8 mouse cellular contexts compared by ENCODE assay signal in the genomic region with DNA sequence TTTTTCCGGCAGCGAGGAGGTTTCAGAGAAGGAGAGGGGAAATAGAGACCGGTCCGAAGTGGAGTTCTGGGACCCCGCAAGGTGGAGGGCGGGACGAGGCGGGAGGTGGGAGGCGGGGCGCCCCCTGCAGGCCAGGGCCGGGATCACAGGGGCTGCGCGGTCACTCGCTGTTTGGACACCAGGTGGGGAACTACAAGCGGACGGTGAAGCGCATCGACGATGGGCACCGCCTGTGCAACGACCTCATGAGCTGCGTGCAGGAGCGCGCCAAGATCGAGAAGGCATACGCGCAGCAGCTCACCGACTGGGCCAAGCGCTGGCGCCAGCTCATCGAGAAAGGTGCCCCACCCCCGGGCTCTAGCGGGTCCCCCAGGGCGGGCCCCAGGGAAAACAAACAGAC. TPM values are rescaled to one million over a fixed set of nuclear protein-coding genes. Genes with fewer than 3 reads are reported as not detected.
DNase-seq lines count a peak whose midpoint lies in the region; ATAC-seq and TF ChIP-seq lines count a peak whose summit lies in the region.

No protein-coding gene starts in this region.

- H3K27me3 ChIP-seq in kidney, embryonic 14.5 days (ENCODE audit: control insufficient read depth, insufficient read depth, low read length): no peaks in the 10 kb centered on the region; the same call in 1 of the 2 replicates
- H3K27me3 ChIP-seq in small intestine, adult 2 months (ENCODE audit: control insufficient read depth, insufficient read depth, low read length): 0 out of 2 replicates have a peak, but pooled peaks cover 4% of the 10 kb centered on the region

- WGBS in kidney, embryonic 14.5 days: 1% methylated on average over 34 of the region's 34 CpGs
- 1% methylated on average over 34 of the region's 34 CpGs for WGBS in small intestine, adult 2 months

- ATAC-seq in granulocyte monocyte progenitor cell, adult 5-6 weeks (replicated peaks; ENCODE audit: poor library complexity, severe bottlenecking): peak; percentile 82
- no peak for ATAC-seq in kidney, embryonic 14.5 days (ENCODE audit: low FRiP score, low TSS enrichment)

- peak; percentile 84 for TF ChIP-seq CTCF in small intestine, adult 2 months (IDR thresholded peaks at IDR 0.05; ENCODE audit: extremely low read depth, insufficient read length, insufficient replicate concordance, low read depth, low read length)

- H3K36me3 ChIP-seq in kidney, embryonic 14.5 days (ENCODE audit: control insufficient read depth, insufficient read depth, low read length): no peaks in the 10 kb centered on the region
- H3K36me3 ChIP-seq in small intestine, adult 2 months (ENCODE audit: control insufficient read depth, insufficient read depth, low read length): no peaks in the 10 kb centered on the region

- H3K4me1 ChIP-seq in kidney, embryonic 14.5 days (ENCODE audit: control insufficient read depth, insufficient read depth, low read length): no peaks in the 10 kb centered on the region
- H3K4me1 ChIP-seq in small intestine, adult 2 months (ENCODE audit: control insufficient read depth, insufficient read depth, insufficient read length, low read length): peaks cover 3% of the 10 kb centered on the region

- H3K27ac ChIP-seq in kidney, embryonic 14.5 days (ENCODE audit: low read depth, low read length): no peak overlapping the region
- no peak overlapping the region for H3K27ac ChIP-seq in small intestine, adult 2 months (ENCODE audit: insufficient read depth, low read depth, low read length)

- peak overlapping the region; percentile 61 for H3K4me2 ChIP-seq in kidney, embryonic 14.5 days (replicated peaks; ENCODE audit: low read depth, low read length)

- peaks cover 10% of the 10 kb centered on the region; the same call in 1 of the 2 replicates for H3K9me3 ChIP-seq in kidney, embryonic 14.5 days (ENCODE audit: control insufficient read depth, low read length)

- DNase-seq in ovary, postnatal 36 days (ENCODE audit: low spot score): peak; percentile 57
- no peak for DNase-seq in ovary, postnatal 10 days (ENCODE audit: low spot score)
- peak; percentile 78 to 83 for DNase-seq in cerebellum, postnatal 14 days
- DNase-seq in lung, postnatal 14 days: peak; percentile 58
- no peak for DNase-seq in layer of hippocampus, adult 8-10 months (ENCODE audit: low spot score in 2 of 2)

- peak overlapping the region; percentile 28 for H3K4me3 ChIP-seq in kidney, embryonic 14.5 days (ENCODE audit: low read length)
- peak overlapping the region; percentile 41 for H3K4me3 ChIP-seq in small intestine, adult 2 months (ENCODE audit: low read depth, low read length)

- peak overlapping the region; percentile 42; the same call in 1 of the 2 replicates for H3K9ac ChIP-seq in kidney, embryonic 14.5 days (ENCODE audit: low read depth, low read length)

- TF ChIP-seq POLR2A in small intestine, adult 2 months (IDR thresholded peaks at IDR 0.05; ENCODE audit: low read depth, low read length): no peak

RNA-seq across cellular contexts. Expression of a gene that starts 26.2 kb away (rescaled TPM):
- not detected in 2 replicates for total RNA-seq in granulocyte monocyte progenitor cell, adult 5-6 weeks (2014; fragmentation: Nextera tagmentation)
- not detected in 2 replicates for total RNA-seq in granulocyte monocyte progenitor cell, adult 5-6 weeks (2017)
- 0.19 and 0.20 TPM in 2 replicates for polyA plus RNA-seq in kidney, embryonic 14.5 days (2014; fragmentation: Nextera tagmentation; extraction: Ambion mirVana)
- 43.8 and 57.5 TPM in 2 replicates for polyA plus RNA-seq in small intestine, adult 2 months (2012; rRNA removed)
- under 1 TPM in 3 of 4 experiments, not detected in 1; 0.25 to 0.63 (median 0.31) TPM for total RNA-seq in layer of hippocampus, adult 8-10 months (2022)

RNA-seq across cellular contexts. Expression of a gene that starts 47.2 kb away (rescaled TPM):
- total RNA-seq in granulocyte monocyte progenitor cell, adult 5-6 weeks (2014; fragmentation: Nextera tagmentation): not detected in 2 replicates
- total RNA-seq in granulocyte monocyte progenitor cell, adult 5-6 weeks (2017): 0.43 TPM in 1 of 2 replicates, not detected in the other
- polyA plus RNA-seq in kidney, embryonic 14.5 days (2014; fragmentation: Nextera tagmentation; extraction: Ambion mirVana): 1.3 and 1.7 TPM in 2 replicates
- polyA plus RNA-seq in small intestine, adult 2 months (2012; rRNA removed): 1.2 and 2.2 TPM in 2 replicates
- total RNA-seq in layer of hippocampus, adult 8-10 months (2022): 100 to 1,000 TPM; 308 to 331 (median 324) TPM

Comparison
In these comparisons a context has a peak if more than half of its experiments do, and no peak if none do; other contexts are left out.
1. DNase-seq: peak in ovary, postnatal 36 days (single experiment), cerebellum, postnatal 14 days (2 of 2) and lung, postnatal 14 days (single experiment); none in ovary, postnatal 10 days (single experiment) and layer of hippocampus, adult 8-10 months (0 of 2).
2. RNA of a gene that starts 47.2 kb away (total RNA-seq): 308 to 331 TPM in layer of hippocampus, adult 8-10 months; 0.43 TPM in granulocyte monocyte progenitor cell, adult 5-6 weeks; every median in the first group is over 100 times any median in the second.